Mouse (Mus musculus) olfactory bulb, adult 2 months (tissue): ENCODE measurements around the gene Pithd1.

Experiments
- CTCF ChIP-seq: fragments of 200-500 bp; IDR thresholded peaks from 2 replicates; pipeline ENCODE4 v1.5.1; 2012; ENCODE audit warnings: low read depth, mild to moderate bottlenecking, low read length, moderate library complexity; ENCODE audit not compliant: insufficient read depth
- POLR2A ChIP-seq: fragments of 200-500 bp; IDR thresholded peaks from 2 replicates; pipeline ENCODE4 v1.6.1; 2012; ENCODE audit warnings: mild to moderate bottlenecking, low read depth, low read length, moderate library complexity; ENCODE audit not compliant: insufficient read depth

DNA sequence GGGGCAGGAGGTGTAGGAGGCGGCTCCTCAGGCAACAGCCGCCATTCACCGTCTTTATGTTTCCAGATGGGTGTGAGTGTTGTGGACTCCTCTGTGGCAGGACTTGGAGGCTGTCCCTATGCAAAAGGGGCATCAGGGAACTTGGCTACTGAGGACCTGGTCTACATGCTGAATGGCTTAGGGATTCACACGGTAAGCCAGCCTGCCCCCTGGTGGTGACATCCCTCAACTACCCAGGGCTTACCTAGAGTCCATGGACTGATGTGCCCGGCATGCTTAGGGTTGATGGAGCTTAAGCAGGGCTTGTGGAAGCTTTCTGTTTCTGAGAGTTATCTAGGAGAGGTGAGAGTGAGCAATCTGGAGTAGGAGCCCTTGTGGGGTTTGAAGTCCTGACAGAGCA is 26.3 kb downstream of the Pithd1 start:
- TF ChIP-seq CTCF, result no peak; the same call in 1 of the 2 replicates
- no peak for TF ChIP-seq POLR2A
